Mouse (Mus musculus): ENCODE measurements at regions not wholly inside any gene's neighbourhood (a gene's known extent, or its start where the extent isn't known, plus 50 kb on each side); places are given as distances from the start of the nearest gene placed in this dataset.

GRCm38 (mm10) chr6:78551666-78552352 lies 83.1 kb upstream of the Reg3g start:
- TF ChIP-seq CTCF (conservative IDR thresholded peaks at IDR 0.05; ENCODE audit: insufficient read depth, insufficient read length, low read depth, low read length) (no peak), POLR2A (IDR thresholded peaks at IDR 0.05; ENCODE audit: low read depth, low read length) (no peak)
